Comparison of ENCODE assay signal across 9 mouse cellular contexts in the genomic region with DNA sequence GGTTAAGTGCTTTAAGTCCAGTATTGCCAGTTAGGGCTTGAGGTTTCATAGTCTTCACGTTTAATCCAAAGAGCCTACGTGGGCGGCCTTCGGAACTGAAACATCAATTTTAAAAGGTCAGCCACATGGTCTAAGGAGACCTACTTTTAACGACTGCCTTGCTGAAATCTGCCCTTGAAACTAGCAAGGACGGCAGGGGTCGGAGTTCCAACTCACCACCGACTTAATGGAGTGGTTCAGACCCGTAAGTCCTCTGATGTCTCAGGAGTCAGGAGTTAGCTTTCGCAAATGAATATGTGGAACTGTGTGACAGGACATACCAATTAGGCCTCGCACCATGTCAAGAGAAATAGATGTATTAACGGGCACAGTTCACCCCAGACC. TPM values are rescaled to one million over a fixed set of nuclear protein-coding genes. Genes with fewer than 3 reads are reported as not detected.
A peak's percentile ranks its signal among the peaks of the same experiment; 100 is the strongest.
DNase-seq lines count a peak whose midpoint lies in the region; ATAC-seq and TF ChIP-seq lines count a peak whose summit lies in the region.
"Had no signal": no experiment of that assay in that cellular context is flagged by ENCODE, and none has a peak within 500 bp of the region (broad histone marks: within the 10 kb centered on the region; RNA-seq: fewer than 3 reads in every experiment).

No protein-coding gene starts in this region.

- ATAC-seq in heart, embryonic 15.5 days (replicated peaks; ENCODE audit: insufficient number of reproducible peaks, insufficient read depth, low FRiP score, low read depth): 0 out of 2 replicates have a peak, but pooled peaks have one; percentile 2
- no peak; the same call in 1 of the 2 replicates for ATAC-seq in hindbrain, embryonic 14.5 days (ENCODE audit: low FRiP score)
- ATAC-seq in midbrain, embryonic 11.5 days (ENCODE audit: low FRiP score): no peak; the same call in 1 of the 2 replicates

- no peak for TF ChIP-seq CTCF in bone marrow, adult 2 months (IDR thresholded peaks at IDR 0.05; ENCODE audit: control insufficient read depth, insufficient read depth, low read length)

- peak overlapping the region; percentile 91 for H3K9ac ChIP-seq in heart, embryonic 15.5 days
- peak overlapping the region; percentile 63 for H3K9ac ChIP-seq in hindbrain, embryonic 14.5 days
- peak overlapping the region; percentile 79 for H3K9ac ChIP-seq in midbrain, embryonic 11.5 days (ENCODE audit: low read length)

- peak overlapping the region; percentile 91 for H3K27ac ChIP-seq in heart, embryonic 15.5 days
- peak overlapping the region; percentile 74 for H3K27ac ChIP-seq in bone marrow, adult 2 months (ENCODE audit: control insufficient read depth, insufficient read depth, low read depth, low read length, poor library complexity)
- H3K27ac ChIP-seq in hindbrain, embryonic 14.5 days: peak overlapping the region; percentile 20; the same call in 1 of the 2 replicates
- no peak overlapping the region for H3K27ac ChIP-seq in midbrain, embryonic 11.5 days (ENCODE audit: low read depth, low read length)

- no peak for TF ChIP-seq POLR2A in bone marrow, adult 2 months (IDR thresholded peaks at IDR 0.05; ENCODE audit: borderline replicate concordance, control insufficient read depth, low read depth, low read length)

- DNase-seq in heart, postnatal 14 days: no peak
- no peak for DNase-seq in hindbrain, embryonic 14.5 days (ENCODE audit: low spot score)
- DNase-seq in midbrain, embryonic 11.5 days (ENCODE audit: low spot score, missing footprints): no peak
- no peak for DNase-seq in c-Kit-positive CD71-positive TER-119-positive erythroid progenitor cells, embryonic 14.5 days (ENCODE audit: low spot score)
- no peak for DNase-seq in cerebellum, adult 9-10 months
- DNase-seq in adrenal gland, postnatal 25 days: no peak

- H3K4me1 ChIP-seq in heart, embryonic 15.5 days (replicated peaks): peaks cover 19% of the 10 kb centered on the region
- H3K4me1 ChIP-seq in bone marrow, adult 2 months (ENCODE audit: control insufficient read depth, insufficient read depth, low read length): peaks cover 2% of the 10 kb centered on the region; the same call in 1 of the 2 replicates
- H3K4me1 ChIP-seq in hindbrain, embryonic 14.5 days (replicated peaks; ENCODE audit: control insufficient read depth, insufficient read depth, low read length): peaks cover 21% of the 10 kb centered on the region
- peaks cover 9% of the 10 kb centered on the region; the same call in 1 of the 2 replicates for H3K4me1 ChIP-seq in midbrain, embryonic 11.5 days (ENCODE audit: control insufficient read depth, insufficient read depth, low read length)

- peaks cover 24% of the 10 kb centered on the region for H3K36me3 ChIP-seq in heart, embryonic 15.5 days
- peaks cover 14% of the 10 kb centered on the region; the same call in 1 of the 2 replicates for H3K36me3 ChIP-seq in hindbrain, embryonic 14.5 days (replicated peaks; ENCODE audit: control insufficient read depth, insufficient read depth)
- peaks cover 3% of the 10 kb centered on the region; the same call in 1 of the 2 replicates for H3K36me3 ChIP-seq in midbrain, embryonic 11.5 days (ENCODE audit: control insufficient read depth, insufficient read depth, low read length)

- 4% methylated on average over 12 of the region's 12 CpGs for WGBS in heart, embryonic 15.5 days
- 2% methylated on average over 12 of the region's 12 CpGs for WGBS in bone marrow, adult 2 months
- WGBS in hindbrain, embryonic 14.5 days: 6% methylated on average over 12 of the region's 12 CpGs
- 6% methylated on average over 12 of the region's 12 CpGs for WGBS in midbrain, embryonic 11.5 days

- H3K27me3 ChIP-seq in heart, embryonic 15.5 days: no peaks in the 10 kb centered on the region
- H3K27me3 ChIP-seq in hindbrain, embryonic 14.5 days (ENCODE audit: control insufficient read depth, insufficient read depth, low read length): no peaks in the 10 kb centered on the region
- no peaks in the 10 kb centered on the region for H3K27me3 ChIP-seq in midbrain, embryonic 11.5 days (ENCODE audit: control insufficient read depth, insufficient read depth, low read length)

- no peaks in the 10 kb centered on the region for H3K9me3 ChIP-seq in heart, embryonic 15.5 days (replicated peaks)
- H3K9me3 ChIP-seq in hindbrain, embryonic 14.5 days (ENCODE audit: control insufficient read depth, low read length): no peaks in the 10 kb centered on the region
- no peaks in the 10 kb centered on the region for H3K9me3 ChIP-seq in midbrain, embryonic 11.5 days (ENCODE audit: control insufficient read depth, low read length)

- intact Hi-C loops in heart, postnatal 14 days (cut with DNase I): loop anchor here (5.0 kb wide), 2 partner anchors 201 to 266 kb away; no protein-coding TSS in a partner anchor

- peak overlapping the region; percentile 79 for H3K4me3 ChIP-seq in heart, embryonic 15.5 days
- H3K4me3 ChIP-seq in bone marrow, adult 2 months (replicated peaks; ENCODE audit: control insufficient read depth, low read depth, low read length): peak overlapping the region; percentile 90
- H3K4me3 ChIP-seq in hindbrain, embryonic 14.5 days (replicated peaks; ENCODE audit: low read length): peak overlapping the region; percentile 49
- peak overlapping the region; percentile 70 for H3K4me3 ChIP-seq in midbrain, embryonic 11.5 days (ENCODE audit: low read depth, low read length)

- peak overlapping the region; percentile 81 for H3K4me2 ChIP-seq in heart, embryonic 15.5 days
- peak overlapping the region; percentile 94 for H3K4me2 ChIP-seq in hindbrain, embryonic 14.5 days (replicated peaks)
- H3K4me2 ChIP-seq in midbrain, embryonic 11.5 days: peak overlapping the region; percentile 89

RNA-seq across cellular contexts. Expression of a gene that starts 0.5 kb away (rescaled TPM):
- polyA plus RNA-seq in heart, embryonic 15.5 days (2015; fragmentation: Nextera tagmentation; extraction: Ambion mirVana): 1,608 and 2,078 TPM in 2 replicates
- total RNA-seq in heart, postnatal 14 days (2021): 1,000 to 10,000 TPM; 1,424 to 1,479 TPM
- polyA plus RNA-seq in bone marrow, adult 2 months (2011; ENCODE audit: insufficient read depth, insufficient read length, low replicate concordance, missing spikeins): 143 and 240 TPM in 2 replicates
- polyA plus RNA-seq in hindbrain, embryonic 14.5 days (2014; fragmentation: Nextera tagmentation; extraction: Ambion mirVana): 603 and 721 TPM in 2 replicates
- 547 and 572 TPM in 2 replicates for polyA plus RNA-seq in midbrain, embryonic 11.5 days (2014; fragmentation: Nextera tagmentation; extraction: Ambion mirVana)
- 790 and 849 TPM in 2 replicates for total RNA-seq in adrenal gland, postnatal 25 days (2021)

RNA-seq across cellular contexts. Expression of a gene that starts 0.8 kb away (rescaled TPM):
- 52.7 and 56.2 TPM in 2 replicates for polyA plus RNA-seq in heart, embryonic 15.5 days (2015; fragmentation: Nextera tagmentation; extraction: Ambion mirVana)
- 10 to 100 TPM; 21.0 to 22.6 TPM for total RNA-seq in heart, postnatal 14 days (2021)
- polyA plus RNA-seq in bone marrow, adult 2 months (2011; ENCODE audit: insufficient read depth, insufficient read length, low replicate concordance, missing spikeins): 9.6 and 11.7 TPM in 2 replicates
- 57.3 and 58.3 TPM in 2 replicates for polyA plus RNA-seq in hindbrain, embryonic 14.5 days (2014; fragmentation: Nextera tagmentation; extraction: Ambion mirVana)
- 74.5 and 85.5 TPM in 2 replicates for polyA plus RNA-seq in midbrain, embryonic 11.5 days (2014; fragmentation: Nextera tagmentation; extraction: Ambion mirVana)
- 53.1 and 55.3 TPM in 2 replicates for total RNA-seq in adrenal gland, postnatal 25 days (2021)

RNA-seq across cellular contexts. Expression of a gene that starts 42.9 kb away (rescaled TPM):
- 0.05 and 0.09 TPM in 2 replicates for polyA plus RNA-seq in heart, embryonic 15.5 days (2015; fragmentation: Nextera tagmentation; extraction: Ambion mirVana)
- total RNA-seq in heart, postnatal 14 days (2021): not detected
- not detected in 2 replicates for polyA plus RNA-seq in bone marrow, adult 2 months (2011; ENCODE audit: insufficient read depth, insufficient read length, low replicate concordance, missing spikeins)
- 2.2 and 2.5 TPM in 2 replicates for polyA plus RNA-seq in hindbrain, embryonic 14.5 days (2014; fragmentation: Nextera tagmentation; extraction: Ambion mirVana)
- polyA plus RNA-seq in midbrain, embryonic 11.5 days (2014; fragmentation: Nextera tagmentation; extraction: Ambion mirVana): 0.15 and 0.33 TPM in 2 replicates
- total RNA-seq in adrenal gland, postnatal 25 days (2021): not detected in 2 replicates
- polyA plus RNA-seq: large intestine, adult 2 months had no signal
